Mouse (Mus musculus): ENCODE measurements around the gene Pdzrn4.

DNA sequence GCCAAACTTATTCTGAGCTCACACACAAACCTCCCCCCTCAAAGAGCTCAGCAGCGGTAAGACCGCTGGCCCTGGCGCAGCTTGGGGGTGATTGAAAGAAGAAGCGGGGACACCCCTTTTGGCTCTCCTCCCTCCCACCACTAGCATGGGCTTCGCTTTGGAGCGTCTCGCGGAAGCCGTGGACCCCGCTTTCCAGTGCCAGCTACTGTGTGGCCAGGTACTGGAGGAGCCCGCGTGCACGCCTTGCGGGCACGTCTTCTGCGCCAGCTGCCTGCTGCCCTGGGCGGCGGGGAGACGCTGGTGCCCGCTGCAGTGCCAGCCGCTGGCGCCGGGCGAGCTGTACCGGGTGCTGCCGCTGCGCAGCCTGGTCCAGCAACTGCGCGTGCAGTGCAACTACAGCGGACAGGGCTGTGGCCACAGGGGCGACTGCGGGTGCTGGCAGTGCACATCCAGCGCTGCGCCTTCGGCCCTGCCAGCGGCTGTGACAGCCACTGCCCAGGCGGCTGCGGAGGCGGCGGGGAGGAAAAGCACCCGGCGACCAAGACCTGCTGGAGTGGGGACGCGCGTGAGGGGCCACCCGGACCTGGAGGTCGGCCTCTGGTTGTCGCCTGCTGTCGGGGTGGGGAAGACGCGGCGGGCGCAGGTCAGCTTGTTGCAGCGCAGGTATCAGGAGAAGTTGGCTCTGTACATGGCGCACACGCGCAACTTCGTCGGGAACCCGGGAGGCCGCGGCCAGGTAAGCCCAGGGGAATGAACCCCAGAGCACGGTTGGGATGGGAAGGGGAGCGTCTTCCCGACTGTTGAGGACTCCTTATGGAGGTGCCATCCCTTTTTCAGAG, at the start of gene Pdzrn4:
- no peak for TF ChIP-seq EP300 (IDR thresholded peaks at IDR 0.05; ENCODE audit: insufficient read depth, low read depth, low read length)
- no peak for TF ChIP-seq CTCF (IDR thresholded peaks at IDR 0.05; ENCODE audit: low read depth, low read length)
